Mouse (Mus musculus) spleen, adult 12 weeks (tissue): ENCODE measurements around the gene Syt3.

ENCODE experiments used
- DNase-seq: peaks from one replicate; pipeline ENCODE4 v3.0.0; 2022; ENCODE audit warnings: low spot score

The Syt3 gene

GRCm38 (mm10) chr7:44383980-44384715, at the start of gene Syt3:
TSS of gene Syt3 (plus strand) at chr7:44384102.
- no peak for DNase-seq

DNA sequence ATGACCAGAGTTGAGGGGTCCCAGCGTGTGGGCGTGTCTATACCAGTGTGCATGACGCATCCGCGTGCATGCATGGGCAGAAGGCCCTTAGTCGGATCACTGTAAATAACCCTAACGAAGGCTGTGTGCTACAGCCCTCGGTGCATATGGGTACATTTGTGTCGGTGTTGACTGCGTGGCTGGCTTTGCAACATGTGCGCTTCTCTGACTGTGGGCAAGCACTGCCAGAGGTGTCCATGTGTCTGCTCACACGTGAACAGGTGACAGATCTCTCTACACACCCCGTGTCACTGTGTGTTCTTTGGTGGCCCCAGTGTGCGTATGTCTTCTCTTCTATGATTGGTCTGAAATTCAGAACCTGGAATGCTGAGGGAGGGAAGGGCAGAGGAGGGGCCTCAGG, 49.8 kb upstream of the Syt3 start:
- DNase-seq = no peak

DNA sequence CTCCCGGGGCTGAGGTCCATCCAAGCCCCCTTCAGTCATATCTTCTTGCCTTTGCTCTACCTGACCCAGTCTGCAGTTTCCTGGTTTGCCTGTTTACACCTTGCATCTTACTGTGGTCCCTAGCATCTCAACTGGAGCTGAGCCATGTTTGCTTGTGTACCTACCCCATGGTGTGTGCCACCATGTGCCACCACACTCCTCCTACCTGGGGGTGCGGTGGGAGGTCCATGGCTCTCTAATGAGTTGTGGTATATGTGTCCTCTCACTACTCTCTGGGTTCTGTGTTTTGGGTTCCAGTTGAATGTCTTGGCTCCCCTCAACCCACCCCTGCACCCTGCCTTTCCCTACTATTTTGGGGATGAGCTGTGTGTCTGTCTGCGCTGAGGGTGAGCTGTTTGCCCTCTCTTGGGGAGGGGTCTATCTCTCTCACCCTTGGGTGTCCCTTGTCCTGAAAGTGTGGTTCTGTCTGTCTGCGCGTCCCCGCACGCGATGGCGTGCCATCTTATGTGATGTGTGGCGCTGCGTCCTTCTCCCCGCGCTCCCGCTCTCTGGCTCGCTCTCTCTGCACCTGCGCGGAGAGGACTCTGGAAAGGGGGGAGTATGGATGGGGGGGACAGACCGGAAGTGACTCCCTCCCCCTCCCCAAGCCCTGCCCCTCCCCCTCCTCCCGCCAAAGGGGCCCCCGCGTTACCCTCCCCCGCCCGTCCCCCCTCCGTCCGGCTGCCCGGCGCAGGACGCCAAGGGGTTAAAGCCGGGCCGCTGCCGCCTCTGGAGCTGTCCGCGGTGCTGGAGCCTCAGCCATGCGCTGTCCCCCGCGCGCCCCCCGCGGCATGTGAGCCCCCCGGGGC, 48.6 kb upstream of the Syt3 start:
- no peak for DNase-seq

- no peak for DNase-seq
These were observed 47.6 kb upstream of the Syt3 start for GRCm38 (mm10) chr7:44336046-44337021.

GRCm38 (mm10) chr7:44337121-44337849, 46.6 kb upstream of the Syt3 start:
- DNase-seq = no peak

- DNase-seq = no peak
These were observed 43.7 kb upstream of the Syt3 start for GRCm38 (mm10) chr7:44340226-44340625.

GRCm38 (mm10) chr7:44341119-44341518, 42.8 kb upstream of the Syt3 start:
- no peak for DNase-seq

GRCm38 (mm10) chr7:44341714-44342113, 42.2 kb upstream of the Syt3 start:
- no peak for DNase-seq

GRCm38 (mm10) chr7:44343459-44344015, 40.4 kb upstream of the Syt3 start:
- no peak for DNase-seq

DNA sequence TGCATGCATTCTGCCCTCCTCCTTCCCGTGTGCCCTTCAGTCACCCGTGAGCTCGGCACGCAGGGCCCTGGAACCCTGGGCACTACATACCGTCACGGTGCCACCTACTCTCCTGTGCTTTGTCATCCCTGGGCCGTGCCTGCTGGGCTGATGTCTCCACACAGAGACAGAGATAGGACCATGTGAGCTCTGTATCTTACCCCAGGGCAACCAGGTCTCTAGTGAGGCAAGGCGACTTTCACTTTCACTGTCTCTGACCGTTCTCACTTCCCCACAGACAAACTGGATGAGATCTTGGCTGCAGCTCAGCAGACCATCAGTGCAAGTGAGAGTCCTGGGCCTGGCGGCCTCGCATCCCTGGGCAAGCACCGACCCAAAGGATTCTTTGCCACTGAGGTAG, 39.3 kb upstream of the Syt3 start:
- peak; percentile 17 for DNase-seq

GRCm38 (mm10) chr7:44349043-44349442, 34.9 kb upstream of the Syt3 start:
- DNase-seq = no peak

DNA sequence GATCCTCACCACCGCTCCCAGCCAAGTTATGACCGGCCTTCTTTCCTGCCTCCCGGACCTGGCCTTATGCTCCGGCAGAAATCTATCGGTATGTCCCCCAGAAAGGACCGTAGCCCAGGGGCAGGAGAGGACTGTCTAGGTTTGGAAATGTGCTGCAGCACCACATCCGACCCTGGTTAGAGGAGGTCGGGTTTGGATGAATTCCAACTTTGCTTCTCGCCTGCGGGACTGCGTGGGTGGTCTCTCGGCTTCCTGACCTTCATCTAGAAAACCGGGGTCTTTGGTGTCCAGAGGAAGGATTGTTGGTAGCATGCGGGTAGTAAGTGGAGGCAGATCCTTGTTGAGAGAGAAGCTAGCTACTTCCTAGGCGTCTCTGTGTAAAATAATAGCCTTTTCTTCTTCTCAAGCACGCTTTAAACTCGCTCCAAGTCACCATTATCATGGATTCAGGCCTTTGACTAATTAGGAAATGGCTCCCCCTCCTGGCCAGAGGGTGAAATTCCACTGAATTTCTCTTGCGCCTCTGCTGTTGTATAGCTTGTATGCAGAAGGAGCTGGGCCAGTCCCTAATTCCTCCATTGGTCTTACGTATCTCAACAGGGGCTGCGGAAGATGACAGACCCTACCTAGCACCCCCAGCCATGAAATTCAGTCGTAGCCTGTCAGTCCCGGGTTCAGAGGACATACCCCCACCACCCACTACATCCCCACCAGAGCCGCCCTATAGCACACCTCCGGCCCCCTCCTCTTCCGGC, 32.8 kb upstream of the Syt3 start:
- DNase-seq = peak; percentile 55

- no peak for DNase-seq
These were observed 31.8 kb upstream of the Syt3 start for GRCm38 (mm10) chr7:44351881-44352749.

DNA sequence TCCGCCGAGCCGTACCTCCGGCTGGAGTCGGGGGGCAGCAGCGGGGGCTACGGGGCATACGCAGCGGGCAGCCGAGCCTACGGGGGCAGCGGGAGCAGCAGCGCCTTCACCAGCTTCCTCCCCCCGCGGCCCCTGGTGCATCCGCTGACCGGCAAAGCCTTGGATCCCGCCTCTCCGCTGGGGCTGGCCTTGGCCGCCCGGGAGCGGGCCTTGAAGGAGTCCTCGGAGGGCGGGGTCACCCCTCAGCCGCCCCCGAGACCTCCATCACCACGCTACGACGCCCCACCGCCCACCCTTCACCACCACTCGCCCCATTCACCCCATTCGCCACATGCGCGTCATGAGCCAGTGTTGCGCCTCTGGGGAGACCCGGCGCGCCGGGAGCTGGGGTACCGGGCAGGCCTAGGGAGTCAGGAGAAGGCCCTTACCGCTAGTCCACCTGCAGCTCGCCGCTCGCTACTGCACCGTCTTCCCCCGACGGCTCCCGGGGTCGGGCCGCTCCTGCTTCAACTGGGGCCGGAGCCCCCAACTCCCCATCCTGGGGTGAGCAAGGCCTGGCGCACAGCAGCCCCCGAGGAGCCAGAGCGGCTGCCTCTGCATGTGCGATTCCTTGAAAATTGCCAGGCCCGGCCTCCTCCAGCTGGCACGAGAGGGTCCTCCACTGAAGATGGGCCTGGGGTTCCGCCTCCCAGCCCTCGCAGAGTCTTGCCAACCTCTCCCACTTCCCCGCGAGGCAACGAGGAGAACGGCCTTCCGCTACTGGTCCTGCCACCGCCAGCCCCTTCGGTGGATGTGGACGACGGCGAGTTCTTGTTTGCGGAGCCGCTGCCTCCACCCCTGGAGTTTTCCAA, 30.9 kb upstream of the Syt3 start:
- no peak for DNase-seq

DNA sequence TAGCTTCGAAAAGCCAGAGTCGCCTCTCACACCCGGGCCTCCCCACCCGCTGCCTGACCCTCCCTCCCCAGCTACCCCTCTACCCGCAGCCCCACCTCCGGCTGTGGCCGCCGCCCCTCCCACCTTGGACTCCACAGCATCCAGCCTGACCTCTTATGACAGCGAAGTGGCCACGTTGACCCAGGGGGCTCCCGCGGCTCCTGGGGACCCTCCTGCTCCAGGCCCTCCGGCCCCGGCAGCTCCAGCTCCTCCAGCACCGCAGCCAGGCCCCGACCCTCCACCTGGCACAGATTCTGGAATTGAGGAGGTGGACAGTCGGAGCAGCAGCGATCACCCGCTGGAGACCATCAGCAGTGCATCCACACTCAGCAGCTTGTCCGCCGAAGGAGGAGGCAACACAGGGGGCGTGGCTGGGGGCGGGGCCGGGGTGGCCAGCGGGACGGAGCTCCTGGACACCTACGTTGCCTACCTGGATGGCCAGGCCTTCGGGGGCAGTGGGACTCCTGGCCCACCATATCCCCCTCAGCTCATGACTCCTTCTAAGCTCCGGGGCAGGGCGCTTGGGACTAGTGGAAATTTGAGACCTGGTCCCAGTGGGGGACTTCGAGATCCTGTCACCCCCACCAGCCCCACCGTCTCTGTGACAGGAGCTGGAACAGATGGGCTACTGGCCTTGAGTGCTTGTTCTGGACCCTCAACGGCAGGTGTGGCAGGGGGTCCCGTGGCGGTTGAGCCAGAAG, 30.1 kb upstream of the Syt3 start:
- no peak for DNase-seq

GRCm38 (mm10) chr7:44355411-44355810, 28.5 kb upstream of the Syt3 start:
- DNase-seq = no peak

GRCm38 (mm10) chr7:44356590-44357481, 27.1 kb upstream of the Syt3 start:
- no peak for DNase-seq
